Mouse (Mus musculus) spleen, adult 2 months (tissue): Measurements from ENCODE around the gene Cadps2. TPM values are rescaled to one million over a fixed set of nuclear protein-coding genes. Genes with fewer than 3 reads are reported as not detected.

Source experiments
- DNase-seq, 2 experiments: peaks; one replicate each; pipeline versions ENCODE4 v3.0.0 to v3.0.0-alpha.2; 2012 to 2021; ENCODE audit warnings: low spot score in 2 of 2, low read depth in 1 of 2
- H3K27ac ChIP-seq: fragments of 200-500 bp; 2 replicates; pipeline ENCODE4 v1.5.1; 2012; ENCODE audit warnings: low read length, inconsistent platforms; ENCODE audit not compliant: insufficient read depth
- H3K27me3 ChIP-seq: fragments of 200-500 bp; 2 replicates; pipeline ENCODE4 v1.6.1; 2012; ENCODE audit warnings: mild to moderate bottlenecking, moderate library complexity, low read length, inconsistent platforms; ENCODE audit not compliant: control insufficient read depth, insufficient read depth
- H3K36me3 ChIP-seq: fragments of 200-500 bp; 2 replicates; pipeline ENCODE4 v1.6.1; 2012; ENCODE audit warnings: mild to moderate bottlenecking, low read length, inconsistent platforms; ENCODE audit not compliant: control insufficient read depth, insufficient read depth
- H3K4me1 ChIP-seq: fragments of 200-500 bp; 2 replicates; pipeline ENCODE4 v1.6.1; 2011; ENCODE audit warnings: inconsistent platforms; ENCODE audit not compliant: control insufficient read depth, insufficient read depth, insufficient read length
- H3K4me3 ChIP-seq: fragments of 200-500 bp; 2 replicates; pipeline ENCODE4 v1.5.1; 2011; ENCODE audit warnings: mild to moderate bottlenecking, inconsistent platforms; ENCODE audit not compliant: insufficient read depth, insufficient read length; ENCODE audit errors: extremely low read depth
- CTCF ChIP-seq: fragments of 200-500 bp; IDR thresholded peaks from 2 replicates; pipeline ENCODE4 v1.5.1; 2011; ENCODE audit warnings: mild to moderate bottlenecking, inconsistent platforms; ENCODE audit not compliant: insufficient read depth, insufficient read length, insufficient replicate concordance; ENCODE audit errors: extremely low read depth
- POLR2A ChIP-seq: fragments of 200-500 bp; IDR thresholded peaks from 2 replicates; pipeline ENCODE4 v1.6.1; 2011; ENCODE audit warnings: low read depth, low read length, inconsistent platforms
- WGBS: fragments of 180-500 bp; shearing (Covaris S2); methylation state at CpG from one replicate; pipeline ENCODE4 v1.1.7; 2018; 5-methylcytosine and 5-hydroxymethylcytosine counted together
- polyA plus RNA-seq: library from polyadenylated mRNA; depleted of rRNA; stranded (reverse); fragments of >200 nt; gene quantifications from 2 replicates; pipeline ENCODE4 v1.2.3, GENCODE M21; 2012

Cadps2 gene
- polyA plus RNA-seq, 1 experiment = 0.60 TPM

DNA sequence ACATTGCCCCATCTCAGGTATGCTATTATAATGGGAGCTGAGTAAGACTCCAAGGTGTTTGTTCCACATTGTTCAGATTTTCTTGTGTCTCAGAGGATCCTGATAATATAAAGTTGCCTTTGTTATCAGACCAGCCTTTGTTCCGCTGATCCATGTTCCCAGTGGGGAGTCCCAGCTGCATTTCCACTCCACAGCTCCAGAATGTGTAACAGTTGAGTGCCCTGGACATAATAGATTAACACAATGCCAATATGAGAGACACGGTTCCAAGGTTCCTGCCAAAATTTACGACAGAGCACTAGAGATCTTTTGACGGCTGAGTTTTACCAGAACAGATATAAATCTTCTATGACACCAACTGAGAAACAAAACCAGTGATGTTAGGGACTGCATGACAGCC lies 266.8 kb downstream of the Cadps2 start:
- Histone ChIP-seq H3K4me1 (no peaks in the 10 kb centered on the region), H3K36me3 (no peaks in the 10 kb centered on the region), H3K27me3 (no peaks in the 10 kb centered on the region), H3K27ac (no peak overlapping the region), H3K4me3 (no peak overlapping the region)
- DNase-seq = no peak
- 87% methylated on average over 4 of the region's 4 CpGs for WGBS
- no peak for TF ChIP-seq CTCF
- TF ChIP-seq POLR2A = no peak

DNA sequence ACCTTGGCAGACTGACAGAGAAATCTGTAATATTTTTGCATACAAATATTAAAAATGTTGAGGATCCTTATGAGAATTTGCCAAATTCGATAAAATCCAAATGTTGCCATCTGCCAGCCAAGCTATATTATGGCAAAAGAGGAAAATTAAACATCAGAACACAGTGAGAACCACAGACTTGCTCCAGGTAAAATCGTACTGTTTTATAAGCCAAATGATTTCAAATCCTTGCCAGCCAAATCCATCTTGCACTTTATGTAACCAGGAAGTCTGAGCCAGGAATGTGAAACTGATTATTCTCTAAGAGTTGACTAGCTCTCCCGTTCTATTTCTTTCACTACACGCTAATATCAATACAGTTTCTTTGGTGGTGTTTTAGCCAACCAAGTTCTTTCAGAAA lies 269.5 kb downstream of the Cadps2 start:
- no peak overlapping the region for H3K4me3 ChIP-seq
- DNase-seq = no peak
- no peaks in the 10 kb centered on the region for H3K36me3 ChIP-seq
- TF ChIP-seq POLR2A = no peak
- no peak for TF ChIP-seq CTCF
- H3K4me1 ChIP-seq = no peaks in the 10 kb centered on the region
- 84% methylated on average over 4 of the region's 4 CpGs for WGBS
- no peak overlapping the region for H3K27ac ChIP-seq
- H3K27me3 ChIP-seq = no peaks in the 10 kb centered on the region

DNA sequence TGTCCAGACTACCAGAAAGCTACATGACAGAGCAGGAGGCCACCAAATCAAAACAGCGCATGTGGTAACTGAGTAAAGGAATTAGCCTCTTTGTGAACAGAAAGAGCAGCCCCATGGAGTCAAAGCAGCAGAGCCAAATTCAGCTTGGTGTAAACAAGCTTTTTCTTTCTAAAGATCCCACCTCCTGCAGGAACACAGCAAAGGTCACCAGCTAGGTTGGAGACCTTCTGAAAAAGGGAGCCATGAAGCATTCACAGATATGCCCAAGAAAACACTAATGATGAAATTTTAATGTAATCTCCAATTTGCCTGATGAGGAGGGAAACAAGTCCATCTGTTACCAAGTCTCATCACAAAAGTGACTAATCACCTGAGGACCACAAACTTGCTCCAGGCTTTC lies 270.5 kb downstream of the Cadps2 start:
- H3K4me1 ChIP-seq = no peaks in the 10 kb centered on the region
- no peaks in the 10 kb centered on the region for H3K27me3 ChIP-seq
- 78% methylated on average over 1 of the region's 1 CpGs for whole genome bisulfite sequencing
- H3K36me3 ChIP-seq = no peaks in the 10 kb centered on the region
- H3K27ac ChIP-seq = no peak overlapping the region
- no peak overlapping the region for H3K4me3 ChIP-seq
- TF ChIP-seq POLR2A = no peak
- TF ChIP-seq CTCF = no peak
- DNase-seq = no peak

DNA sequence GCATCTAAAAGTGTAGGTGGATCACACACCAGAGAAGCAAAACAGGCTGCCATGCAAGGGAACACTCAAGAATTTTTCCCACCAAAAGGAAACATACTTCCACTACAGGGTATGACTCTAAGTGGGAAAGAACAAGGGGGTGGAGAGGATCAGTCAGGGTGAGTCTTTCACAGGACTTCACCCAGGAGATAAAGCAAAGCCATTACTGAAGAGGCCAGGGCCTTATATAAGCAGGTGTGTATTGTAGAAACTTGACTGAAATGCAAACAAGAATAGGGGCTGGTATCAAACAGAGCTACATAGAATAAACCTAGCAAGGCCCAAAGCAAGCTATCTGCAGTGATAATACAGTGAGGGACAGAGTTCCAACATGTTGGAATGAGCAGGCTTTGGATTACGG lies 271.6 kb downstream of the Cadps2 start:
- Histone ChIP-seq H3K4me1 (no peaks in the 10 kb centered on the region), H3K36me3 (no peaks in the 10 kb centered on the region), H3K4me3 (no peak overlapping the region), H3K27ac (no peak overlapping the region), H3K27me3 (no peaks in the 10 kb centered on the region)
- 92% methylated on average over 1 of the region's 1 CpGs for WGBS
- no peak for TF ChIP-seq CTCF
- TF ChIP-seq POLR2A = no peak
- no peak for DNase-seq

DNA sequence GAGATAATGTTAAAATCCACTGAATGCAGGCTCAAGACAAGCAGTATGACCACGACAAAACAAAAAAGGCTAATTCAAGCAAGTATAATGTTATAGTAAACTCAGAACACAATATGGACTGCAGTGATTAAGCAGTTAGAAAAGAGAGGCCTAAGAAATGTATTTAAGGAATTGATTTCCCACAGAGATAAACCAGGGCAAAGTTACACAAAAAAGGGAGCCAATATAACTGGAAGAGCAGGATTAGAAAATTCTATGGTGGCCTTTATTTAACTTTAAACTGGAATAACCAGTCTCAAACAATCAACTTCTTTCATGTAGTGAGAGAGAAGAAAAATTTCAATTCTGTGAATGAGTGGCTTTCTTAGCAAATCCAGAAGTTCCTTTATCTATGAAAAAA lies 289.3 kb downstream of the Cadps2 start:
- Histone ChIP-seq H3K4me3 (no peak overlapping the region), H3K4me1 (no peaks in the 10 kb centered on the region), H3K36me3 (no peaks in the 10 kb centered on the region), H3K27me3 (no peaks in the 10 kb centered on the region), H3K27ac (no peak overlapping the region)
- TF ChIP-seq CTCF (no peak), POLR2A (no peak)
- WGBS = 71% methylated on average over 1 of the region's 1 CpGs
- DNase-seq = no peak

DNA sequence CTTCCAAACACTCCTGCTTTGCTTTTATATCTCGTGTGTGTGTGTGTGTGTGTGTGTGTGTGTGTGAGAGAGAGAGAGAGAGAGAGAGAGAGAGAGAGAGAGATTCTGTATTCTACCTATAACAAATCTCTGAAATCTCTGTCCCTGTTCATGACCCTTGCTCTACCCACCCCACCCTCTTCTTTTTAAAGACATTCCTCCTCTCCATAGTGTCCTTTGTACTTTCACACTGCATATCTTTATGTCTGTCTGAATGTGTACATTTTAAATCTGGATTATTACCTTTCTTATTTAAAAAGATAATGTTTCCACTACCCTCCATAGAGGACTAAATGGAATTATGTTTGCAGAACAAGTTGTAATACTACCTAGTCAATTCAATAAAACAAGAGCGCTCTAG lies 315.5 kb downstream of the Cadps2 start:
- Histone ChIP-seq H3K27me3 (no peaks in the 10 kb centered on the region), H3K27ac (no peak overlapping the region), H3K4me1 (no peaks in the 10 kb centered on the region), H3K36me3 (no peaks in the 10 kb centered on the region), H3K4me3 (no peak overlapping the region)
- TF ChIP-seq CTCF = no peak
- no peak for TF ChIP-seq POLR2A
- 90% methylated on average over 2 of the region's 2 CpGs for WGBS
- DNase-seq = no peak

DNA sequence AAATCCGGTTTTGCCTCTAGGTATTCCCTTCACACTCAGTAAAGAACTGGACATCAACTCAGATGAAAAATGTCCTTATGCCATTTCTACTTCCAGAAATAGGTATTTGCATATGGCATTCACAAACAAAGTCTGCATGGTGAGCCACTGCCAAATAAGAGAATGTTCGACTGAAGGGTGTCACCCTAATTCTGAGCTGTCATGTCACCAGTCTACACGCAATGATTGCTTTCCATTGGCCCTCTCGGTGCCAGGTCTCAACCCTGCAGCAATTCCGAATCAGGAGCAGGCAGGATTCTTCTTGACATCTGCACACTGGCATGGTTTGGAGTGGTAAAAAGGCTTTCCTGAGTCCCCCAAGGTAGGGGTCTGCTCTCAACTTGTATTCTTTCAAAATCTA lies 316.7 kb downstream of the Cadps2 start:
- TF ChIP-seq POLR2A (no peak), CTCF (no peak)
- no peaks in the 10 kb centered on the region for H3K36me3 ChIP-seq
- no peak for DNase-seq
- H3K4me3 ChIP-seq = no peak overlapping the region
- WGBS = 87% methylated on average over 5 of the region's 5 CpGs
- H3K27me3 ChIP-seq = no peaks in the 10 kb centered on the region
- no peaks in the 10 kb centered on the region for H3K4me1 ChIP-seq
- H3K27ac ChIP-seq = no peak overlapping the region
